Mouse (Mus musculus): Measurements from ENCODE around the gene Rbms3. TPM values are rescaled to one million over a fixed set of nuclear protein-coding genes. Genes with fewer than 3 reads are reported as not detected.
A peak's percentile ranks its signal among the peaks of the same experiment; 100 is the strongest.

Gene Rbms3
- polyA plus RNA-seq, 1 experiment from 2014 or later, result 43.1 TPM

DNA sequence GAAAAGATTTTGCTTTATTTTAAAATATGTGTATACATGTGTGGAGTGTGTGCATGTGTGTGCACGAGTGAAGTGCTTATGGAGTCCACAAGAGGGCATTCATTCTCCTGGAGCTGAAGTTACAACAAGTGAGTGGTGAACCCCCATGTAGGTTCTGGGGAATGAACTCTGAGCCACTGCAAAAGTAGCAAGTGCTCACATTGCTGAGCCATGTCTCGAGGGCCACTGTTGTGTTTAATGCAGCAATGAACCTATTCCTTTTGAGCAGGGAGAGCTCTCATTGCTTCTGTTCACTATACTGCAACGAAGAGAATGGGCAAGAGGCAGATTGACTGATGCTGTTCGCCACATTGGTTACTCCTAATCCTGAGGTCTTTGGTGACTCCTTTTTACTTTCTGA, 780.8 kb downstream of the Rbms3 start:
- no peak overlapping the region for H3K27ac ChIP-seq (ENCODE audit: low read length)
- H3K4me2 ChIP-seq (ENCODE audit: low read depth, low read length), result no peak overlapping the region
- WGBS, result 88% methylated on average over 4 of the region's 4 CpGs

GRCm38 (mm10) chr9:116848166-116848565, 781.5 kb downstream of the Rbms3 start:
- Histone ChIP-seq H3K27me3 (replicated peaks; ENCODE audit: control insufficient read depth, insufficient read depth, low read length) (no peaks in the 10 kb centered on the region), H3K9me3 (ENCODE audit: control insufficient read depth, low read length) (no peaks in the 10 kb centered on the region), H3K4me1 (ENCODE audit: control insufficient read depth, insufficient read depth, low read length) (peaks cover 4% of the 10 kb centered on the region), H3K36me3 (ENCODE audit: control insufficient read depth, insufficient read depth, low read length) (no peaks in the 10 kb centered on the region), H3K27ac (ENCODE audit: low read length) (peak overlapping the region; percentile 40), H3K9ac (ENCODE audit: low read depth, low read length) (no peak overlapping the region), H3K4me3 (ENCODE audit: low read length) (no peak overlapping the region), H3K4me2 (ENCODE audit: low read depth, low read length) (no peak overlapping the region)
- ATAC-seq, result no peak
- 40% methylated on average over 10 of the region's 10 CpGs for WGBS

More for the DNA sequence above, 780.8 kb downstream of the Rbms3 start:
- Histone ChIP-seq H3K27me3 (replicated peaks; ENCODE audit: control insufficient read depth, insufficient read depth, low read length) (no peaks in the 10 kb centered on the region), H3K4me3 (ENCODE audit: low read length) (no peak overlapping the region), H3K36me3 (ENCODE audit: control insufficient read depth, insufficient read depth, low read length) (no peaks in the 10 kb centered on the region), H3K9ac (ENCODE audit: low read depth, low read length) (no peak overlapping the region), H3K4me1 (ENCODE audit: control insufficient read depth, insufficient read depth, low read length) (peaks cover 4% of the 10 kb centered on the region), H3K9me3 (ENCODE audit: control insufficient read depth, low read length) (no peaks in the 10 kb centered on the region)
- no peak for ATAC-seq

GRCm38 (mm10) chr9:116847241-116848135, 782.2 kb downstream of the Rbms3 start:
- WGBS, result 49% methylated on average over 7 of the region's 7 CpGs
- H3K9ac ChIP-seq (ENCODE audit: low read depth, low read length), result no peak overlapping the region
- H3K9me3 ChIP-seq (ENCODE audit: control insufficient read depth, low read length), result no peaks in the 10 kb centered on the region
- no peaks in the 10 kb centered on the region for H3K27me3 ChIP-seq (replicated peaks; ENCODE audit: control insufficient read depth, insufficient read depth, low read length)
- H3K4me3 ChIP-seq (ENCODE audit: low read length), result no peak overlapping the region
- H3K4me1 ChIP-seq (ENCODE audit: control insufficient read depth, insufficient read depth, low read length), result peaks cover 4% of the 10 kb centered on the region
- ATAC-seq, result peak; percentile 88
- no peaks in the 10 kb centered on the region for H3K36me3 ChIP-seq (ENCODE audit: control insufficient read depth, insufficient read depth, low read length)
- peak overlapping the region; percentile 40 for H3K27ac ChIP-seq (ENCODE audit: low read length)
- no peak overlapping the region for H3K4me2 ChIP-seq (ENCODE audit: low read depth, low read length)

DNA sequence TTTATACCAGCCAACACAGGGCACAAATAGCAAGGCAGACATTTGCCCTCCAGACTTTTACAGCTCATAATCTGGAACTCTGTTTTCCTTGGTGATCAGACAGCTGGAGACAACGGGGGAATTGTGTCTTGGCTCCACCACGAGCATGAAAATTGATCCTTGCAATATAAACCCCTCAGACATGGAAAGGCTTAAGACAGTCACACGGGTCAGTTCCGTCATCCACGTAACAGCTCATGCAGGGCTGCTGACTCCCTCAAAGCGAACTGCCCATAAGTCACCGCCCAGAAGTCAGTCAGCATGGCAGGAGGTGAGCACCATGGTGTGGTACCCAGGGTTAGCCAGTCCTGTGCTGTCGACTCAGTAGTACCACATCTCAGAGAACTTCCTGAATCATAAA, 794.8 kb downstream of the Rbms3 start:
- 56% methylated on average over 8 of the region's 8 CpGs for WGBS
- Histone ChIP-seq H3K4me3 (ENCODE audit: low read length) (no peak overlapping the region), H3K36me3 (ENCODE audit: control insufficient read depth, insufficient read depth, low read length) (no peaks in the 10 kb centered on the region), H3K4me2 (ENCODE audit: low read depth, low read length) (no peak overlapping the region), H3K27ac (ENCODE audit: low read length) (no peak overlapping the region), H3K9me3 (ENCODE audit: control insufficient read depth, low read length) (no peaks in the 10 kb centered on the region), H3K4me1 (ENCODE audit: control insufficient read depth, insufficient read depth, low read length) (no peaks in the 10 kb centered on the region), H3K27me3 (replicated peaks; ENCODE audit: control insufficient read depth, insufficient read depth, low read length) (no peaks in the 10 kb centered on the region), H3K9ac (ENCODE audit: low read depth, low read length) (no peak overlapping the region)
- ATAC-seq, result no peak

GRCm38 (mm10) chr9:116833677-116834076, 796.0 kb downstream of the Rbms3 start:
- Histone ChIP-seq H3K9ac (ENCODE audit: low read depth, low read length) (no peak overlapping the region), H3K4me2 (ENCODE audit: low read depth, low read length) (no peak overlapping the region), H3K4me1 (ENCODE audit: control insufficient read depth, insufficient read depth, low read length) (no peaks in the 10 kb centered on the region), H3K27ac (ENCODE audit: low read length) (no peak overlapping the region), H3K9me3 (ENCODE audit: control insufficient read depth, low read length) (no peaks in the 10 kb centered on the region), H3K27me3 (replicated peaks; ENCODE audit: control insufficient read depth, insufficient read depth, low read length) (no peaks in the 10 kb centered on the region), H3K4me3 (ENCODE audit: low read length) (no peak overlapping the region), H3K36me3 (ENCODE audit: control insufficient read depth, insufficient read depth, low read length) (no peaks in the 10 kb centered on the region)
- 82% methylated on average over 7 of the region's 7 CpGs for WGBS
- ATAC-seq, result no peak

DNA sequence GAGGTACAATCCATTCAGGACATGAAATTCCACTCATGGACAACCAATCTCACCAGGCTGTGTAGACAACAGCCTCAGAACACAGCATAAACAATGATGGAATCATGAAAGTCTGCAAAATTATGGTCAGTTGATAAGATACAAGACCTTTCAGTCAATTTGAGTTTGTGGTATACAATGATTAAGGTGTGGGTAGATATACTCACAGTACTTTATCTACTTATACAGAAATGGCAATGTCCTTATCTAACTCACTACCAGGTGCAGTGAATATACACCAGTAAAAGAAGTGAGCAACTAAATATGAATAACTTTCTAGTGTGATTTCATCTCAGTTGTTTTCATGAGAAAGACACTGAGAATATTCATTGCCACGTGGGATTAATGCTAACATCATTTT, 796.9 kb downstream of the Rbms3 start:
- H3K36me3 ChIP-seq (ENCODE audit: control insufficient read depth, insufficient read depth, low read length), result no peaks in the 10 kb centered on the region
- WGBS, result 66% methylated on average over 1 of the region's 1 CpGs
- H3K27me3 ChIP-seq (replicated peaks; ENCODE audit: control insufficient read depth, insufficient read depth, low read length), result no peaks in the 10 kb centered on the region
- no peak overlapping the region for H3K9ac ChIP-seq (ENCODE audit: low read depth, low read length)
- no peak for ATAC-seq
- H3K4me1 ChIP-seq (ENCODE audit: control insufficient read depth, insufficient read depth, low read length), result no peaks in the 10 kb centered on the region
- H3K9me3 ChIP-seq (ENCODE audit: control insufficient read depth, low read length), result no peaks in the 10 kb centered on the region
- no peak overlapping the region for H3K4me2 ChIP-seq (ENCODE audit: low read depth, low read length)
- H3K4me3 ChIP-seq (ENCODE audit: low read length), result no peak overlapping the region
- no peak overlapping the region for H3K27ac ChIP-seq (ENCODE audit: low read length)

DNA sequence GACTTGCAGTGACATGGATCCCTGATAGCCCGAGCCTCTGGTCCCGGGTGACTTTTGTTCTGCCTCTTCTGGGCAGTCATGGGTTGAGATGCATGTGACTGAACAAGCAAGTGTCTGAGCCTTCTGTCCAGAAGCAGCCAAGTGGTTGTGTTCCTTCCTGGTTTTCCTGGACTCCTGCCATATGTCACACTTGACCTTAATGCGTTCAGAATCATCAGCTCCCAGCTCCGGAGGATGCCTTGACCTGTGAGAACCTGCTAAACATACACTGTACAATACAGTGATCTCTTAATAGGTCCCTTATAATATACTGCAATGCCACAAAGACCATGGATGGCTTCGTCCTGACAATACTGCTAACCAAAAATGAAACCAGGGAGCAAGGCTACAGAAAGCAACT, 798.3 kb downstream of the Rbms3 start:
- 75% methylated on average over 5 of the region's 5 CpGs for WGBS
- no peaks in the 10 kb centered on the region for H3K36me3 ChIP-seq (ENCODE audit: control insufficient read depth, insufficient read depth, low read length)
- no peak for ATAC-seq
- H3K27ac ChIP-seq (ENCODE audit: low read length), result no peak overlapping the region
- H3K9me3 ChIP-seq (ENCODE audit: control insufficient read depth, low read length), result no peaks in the 10 kb centered on the region
- H3K9ac ChIP-seq (ENCODE audit: low read depth, low read length), result no peak overlapping the region
- no peaks in the 10 kb centered on the region for H3K27me3 ChIP-seq (replicated peaks; ENCODE audit: control insufficient read depth, insufficient read depth, low read length)
- no peak overlapping the region for H3K4me3 ChIP-seq (ENCODE audit: low read length)
- H3K4me2 ChIP-seq (ENCODE audit: low read depth, low read length), result no peak overlapping the region
- no peaks in the 10 kb centered on the region for H3K4me1 ChIP-seq (ENCODE audit: control insufficient read depth, insufficient read depth, low read length)

DNA sequence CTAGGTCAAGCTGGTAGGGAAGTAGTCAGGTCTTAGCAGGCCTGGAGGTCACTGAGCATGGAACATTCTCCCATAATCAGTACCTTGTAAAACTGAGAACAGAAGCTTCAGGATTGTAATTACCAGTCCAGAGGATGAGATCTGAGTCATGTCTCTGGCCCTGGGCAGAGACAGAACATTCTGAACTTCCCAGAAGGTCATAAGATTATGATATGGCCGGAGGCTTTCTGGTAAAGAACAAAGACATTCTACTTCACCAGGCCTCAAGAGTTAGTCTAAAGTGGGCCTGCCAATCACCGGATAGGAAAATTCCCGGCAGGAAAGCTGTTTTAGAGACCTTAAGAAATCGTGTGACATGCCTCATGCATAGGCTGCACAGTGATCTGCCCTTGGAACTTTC, 799.8 kb downstream of the Rbms3 start:
- 87% methylated on average over 4 of the region's 4 CpGs for WGBS
- no peak overlapping the region for H3K9ac ChIP-seq (ENCODE audit: low read depth, low read length)
- H3K27ac ChIP-seq (ENCODE audit: low read length), result no peak overlapping the region
- no peak overlapping the region for H3K4me2 ChIP-seq (ENCODE audit: low read depth, low read length)
- ATAC-seq, result no peak
- no peak overlapping the region for H3K4me3 ChIP-seq (ENCODE audit: low read length)
- H3K9me3 ChIP-seq (ENCODE audit: control insufficient read depth, low read length), result no peaks in the 10 kb centered on the region
- no peaks in the 10 kb centered on the region for H3K27me3 ChIP-seq (replicated peaks; ENCODE audit: control insufficient read depth, insufficient read depth, low read length)
- H3K4me1 ChIP-seq (ENCODE audit: control insufficient read depth, insufficient read depth, low read length), result no peaks in the 10 kb centered on the region
- H3K36me3 ChIP-seq (ENCODE audit: control insufficient read depth, insufficient read depth, low read length), result no peaks in the 10 kb centered on the region

GRCm38 (mm10) chr9:116821601-116822000, 808.1 kb downstream of the Rbms3 start:
- no peak overlapping the region for H3K27ac ChIP-seq (ENCODE audit: low read length)
- H3K27me3 ChIP-seq (replicated peaks; ENCODE audit: control insufficient read depth, insufficient read depth, low read length), result no peaks in the 10 kb centered on the region
- H3K4me1 ChIP-seq (ENCODE audit: control insufficient read depth, insufficient read depth, low read length), result no peaks in the 10 kb centered on the region
- H3K36me3 ChIP-seq (ENCODE audit: control insufficient read depth, insufficient read depth, low read length), result no peaks in the 10 kb centered on the region
- H3K4me2 ChIP-seq (ENCODE audit: low read depth, low read length), result no peak overlapping the region
- WGBS, result 82% methylated on average over 7 of the region's 7 CpGs
- H3K4me3 ChIP-seq (ENCODE audit: low read length), result no peak overlapping the region
- no peaks in the 10 kb centered on the region for H3K9me3 ChIP-seq (ENCODE audit: control insufficient read depth, low read length)
- ATAC-seq, result no peak
- no peak overlapping the region for H3K9ac ChIP-seq (ENCODE audit: low read depth, low read length)
